Mouse (Mus musculus): Measurements from ENCODE around the gene Rab13.

Rab13 gene

GRCm38 (mm10) chr3:90213377-90213866 is at the start of gene Rab13, which contains the start of gene Rps27:
Gene Rab13, plus strand, starts transcription at chr3:90213695.
Gene Rps27, minus strand, starts transcription at chr3:90213651.
- peak; percentile 81 for DNase-seq

DNA sequence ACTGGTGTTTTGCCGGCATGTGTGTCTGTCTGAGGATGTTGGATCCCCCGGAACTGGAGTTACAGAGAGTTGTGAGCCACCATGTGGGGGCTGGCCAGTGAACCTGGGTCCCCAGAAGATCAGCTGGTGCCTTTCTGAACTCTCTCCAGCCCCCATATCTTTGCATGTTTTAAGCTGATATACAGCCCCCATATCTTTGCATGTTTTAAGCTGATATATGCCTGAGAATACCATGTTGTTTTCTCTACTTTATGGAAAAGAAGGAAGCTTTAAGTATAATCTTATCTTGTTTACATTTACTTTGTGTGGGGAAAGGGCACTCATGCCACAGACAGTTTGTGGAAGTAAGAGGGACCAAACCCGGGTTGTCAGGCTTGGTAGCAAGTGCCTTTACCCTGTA is 33.9 kb upstream of the Rab13 start:
- no peak for DNase-seq

DNA sequence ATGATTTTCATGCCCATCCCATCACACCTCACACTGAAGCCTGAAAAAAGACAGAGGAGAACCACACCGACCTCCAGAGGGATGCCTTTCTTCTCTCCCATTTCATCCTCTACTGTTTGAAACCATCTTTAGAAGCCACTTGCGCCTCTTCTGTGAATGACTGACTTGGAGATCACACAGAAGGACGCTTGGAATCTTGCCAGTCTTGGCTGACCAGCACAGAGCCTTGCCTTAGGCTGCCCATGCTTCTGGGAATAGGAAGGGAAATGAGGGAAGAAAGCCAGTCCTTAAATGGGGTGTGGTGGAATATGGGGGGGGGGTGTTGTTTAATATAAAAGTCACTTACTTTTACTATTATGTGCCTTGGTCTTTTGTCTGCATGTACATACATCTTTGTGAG is 29.9 kb upstream of the Rab13 start:
- DNase-seq: no peak

DNA sequence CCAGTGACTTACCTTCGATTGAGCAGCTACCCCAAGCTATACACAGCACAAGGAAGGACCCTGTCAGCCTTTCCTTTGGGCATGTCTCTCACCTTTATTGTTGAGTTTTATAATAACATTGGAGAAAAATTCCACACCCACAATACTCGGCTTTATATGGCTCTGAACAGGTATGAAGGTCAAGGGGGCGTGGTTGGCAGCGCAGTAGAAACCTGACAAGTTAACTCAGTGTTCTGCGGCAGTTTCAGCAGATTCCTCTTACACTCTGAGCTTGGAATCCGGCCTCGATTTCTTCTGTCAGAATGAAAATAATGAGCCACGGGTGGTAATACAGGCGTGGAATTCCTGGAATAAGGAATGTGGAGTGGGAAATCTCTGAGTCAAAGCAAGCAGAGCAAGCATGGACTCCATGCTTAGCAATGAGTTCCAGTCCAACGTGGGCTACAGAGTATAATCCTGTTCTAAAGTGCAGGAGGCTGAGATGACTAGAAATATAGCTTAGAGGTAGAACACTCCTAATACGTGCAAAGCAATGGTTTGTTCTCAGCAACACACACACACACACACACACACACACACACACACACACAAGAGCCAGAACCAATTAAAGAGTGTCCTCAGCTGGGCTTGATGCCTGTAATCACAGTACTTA is 22.5 kb upstream of the Rab13 start:
- DNase-seq: no peak

GRCm38 (mm10) chr3:90194759-90195158 is 18.7 kb upstream of the Rab13 start:
- DNase-seq: no peak

- DNase-seq: no peak
Measured at GRCm38 (mm10) chr3:90195644-90196043, 17.9 kb upstream of the Rab13 start.

DNA sequence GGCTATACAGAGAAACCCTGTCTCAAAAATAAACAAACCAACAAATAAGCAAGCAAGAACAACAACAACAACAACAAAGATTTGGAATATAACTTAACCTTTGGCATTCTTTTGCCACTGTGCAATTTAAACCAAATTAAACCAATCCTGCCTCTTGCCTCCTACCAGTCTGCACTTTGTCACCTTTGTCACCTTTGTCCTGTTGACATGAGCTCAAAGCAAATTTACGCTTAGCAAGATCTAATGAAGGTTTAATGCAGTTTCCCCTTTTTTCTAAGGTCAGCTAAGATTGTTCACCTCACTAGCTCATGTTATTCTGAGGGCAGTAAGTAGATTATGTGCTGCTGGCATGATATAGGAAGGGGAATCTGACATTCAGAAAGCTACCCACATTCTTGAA is 15.9 kb upstream of the Rab13 start:
- DNase-seq: no peak

GRCm38 (mm10) chr3:90202884-90203283 is 10.6 kb upstream of the Rab13 start:
- no peak for DNase-seq

GRCm38 (mm10) chr3:90203619-90204018 is 9.9 kb upstream of the Rab13 start:
- DNase-seq: no peak

GRCm38 (mm10) chr3:90204582-90204981 is 8.9 kb upstream of the Rab13 start:
- DNase-seq: no peak

- no peak for DNase-seq
Measured at GRCm38 (mm10) chr3:90208662-90209061, 4.8 kb upstream of the Rab13 start.

- no peak for DNase-seq
Measured at GRCm38 (mm10) chr3:90209908-90210566, 3.5 kb upstream of the Rab13 start.

DNA sequence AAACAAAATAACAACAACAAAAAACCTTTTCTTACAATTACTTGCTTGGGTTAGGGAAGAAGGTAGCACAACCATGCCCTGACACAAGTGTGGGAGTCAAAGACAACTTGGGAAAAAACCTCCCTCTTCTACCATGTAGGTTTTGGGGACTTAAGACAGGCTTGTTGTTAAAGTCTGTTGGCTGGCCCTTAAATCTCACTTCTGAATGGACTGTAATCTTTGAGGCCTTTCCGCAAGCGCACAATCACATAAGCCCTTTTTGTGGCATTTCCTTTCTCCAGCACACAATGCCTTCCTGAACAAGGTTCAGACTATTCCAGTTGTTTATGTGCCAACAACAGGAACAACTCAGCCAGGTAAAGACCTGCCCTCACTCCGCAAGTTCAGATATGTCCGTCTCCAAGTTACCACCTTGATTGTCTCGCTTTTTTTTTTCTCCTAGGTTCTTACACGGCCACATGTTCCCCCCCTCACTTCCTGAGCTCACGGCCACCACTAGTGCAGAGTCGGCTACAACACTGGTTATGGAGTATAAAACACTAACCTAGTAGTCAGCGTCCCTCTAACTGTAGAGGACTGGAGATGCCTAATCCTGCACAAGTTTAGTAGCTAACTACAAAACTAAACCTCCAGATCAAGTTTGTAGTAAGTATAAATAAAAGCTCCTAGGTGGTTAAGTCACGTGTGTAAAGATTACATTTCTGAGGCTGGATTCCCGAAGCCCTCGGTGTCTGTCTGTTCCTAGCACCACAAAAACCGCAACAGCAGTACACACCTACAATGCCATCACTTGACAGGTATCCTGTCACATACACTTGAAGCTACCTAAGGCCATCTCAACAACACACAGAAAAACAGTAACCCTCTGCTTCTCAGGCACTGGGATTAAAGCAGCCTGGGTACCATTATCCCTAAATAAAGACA is 1.8 kb upstream of the Rab13 start:
- DNase-seq: no peak

GRCm38 (mm10) chr3:90212723-90213122 is 772 bp upstream of the Rab13 start:
- no peak for DNase-seq

DNA sequence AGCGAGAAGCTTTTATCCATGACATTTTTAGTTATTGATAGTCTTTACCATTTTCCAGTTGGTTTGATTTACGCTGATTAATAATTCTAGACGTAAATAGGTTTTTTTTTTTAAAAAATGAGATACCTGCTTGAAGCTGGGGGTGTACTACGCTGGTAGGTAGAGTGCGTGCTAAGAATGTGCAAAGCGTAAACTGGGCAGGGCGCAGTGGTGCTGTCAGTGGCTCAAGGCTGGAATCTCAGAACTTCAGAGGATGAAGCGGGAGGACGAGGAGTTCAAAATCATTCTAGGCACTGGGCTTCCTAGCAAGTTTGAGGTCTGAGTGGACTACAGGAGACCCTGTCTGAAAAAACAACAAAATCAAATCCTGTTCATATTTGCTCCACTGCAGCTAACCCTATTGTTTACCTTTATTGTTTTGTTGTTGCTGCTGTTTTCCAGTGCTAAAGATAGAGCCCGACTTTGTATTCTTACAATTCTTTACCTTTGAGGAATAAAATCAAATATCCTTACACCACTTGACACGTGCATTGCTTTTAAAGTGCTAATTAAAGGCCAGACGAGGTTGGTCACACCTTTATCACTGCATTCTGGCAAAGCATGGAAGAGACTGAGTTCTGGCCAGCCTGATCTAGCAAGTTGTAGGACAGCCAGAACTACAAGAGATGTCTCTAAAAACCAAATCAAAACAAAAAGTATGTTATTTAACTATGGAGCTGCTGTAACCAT is 625 bp downstream of the Rab13 start:
- no peak for DNase-seq

- DNase-seq: no peak
Measured at GRCm38 (mm10) chr3:90215825-90216380, 2.4 kb downstream of the Rab13 start.

DNA sequence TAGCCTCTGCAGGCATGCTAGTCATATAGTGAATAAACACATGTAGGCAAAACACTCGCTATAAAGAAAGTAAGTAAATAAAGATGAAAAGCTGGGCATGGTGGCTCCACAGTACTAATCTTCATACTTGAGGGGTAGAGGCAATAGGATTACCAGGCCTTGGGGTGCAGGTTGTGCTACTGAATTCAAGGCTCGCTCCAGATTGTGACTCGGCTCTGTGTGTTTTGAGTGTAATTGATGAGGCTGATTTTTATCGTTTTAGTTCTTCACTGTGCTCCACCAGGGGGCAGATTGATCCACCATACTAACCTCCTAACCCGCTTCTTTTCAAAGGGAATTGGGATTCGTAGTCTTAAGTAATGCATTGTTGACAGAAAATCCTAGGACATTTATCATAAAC is 6.6 kb downstream of the Rab13 start:
- peak; percentile 66 for DNase-seq

DNA sequence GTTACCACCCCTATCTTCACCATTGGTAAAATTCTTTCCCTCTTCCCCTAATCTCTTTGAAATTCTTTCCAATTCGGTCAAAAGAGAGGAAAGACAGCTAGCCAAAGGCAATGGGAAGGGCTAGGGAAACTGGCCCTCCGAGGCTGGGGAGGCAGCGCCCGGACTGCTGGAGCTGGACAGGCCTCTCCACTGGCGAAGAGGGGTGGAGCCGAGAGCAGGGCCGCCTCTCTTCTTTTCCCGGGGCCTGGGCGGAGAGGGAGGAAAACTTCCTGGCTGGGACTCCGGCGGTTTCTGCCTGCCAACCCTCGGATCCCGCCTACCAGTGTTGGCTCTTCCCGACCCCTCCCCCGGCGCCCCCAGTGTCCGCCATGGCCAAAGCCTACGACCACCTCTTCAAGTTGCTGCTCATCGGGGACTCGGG is 7.0 kb downstream of the Rab13 start:
- peak; percentile 36 for DNase-seq

- DNase-seq: no peak
Measured at GRCm38 (mm10) chr3:90221123-90221522, 7.6 kb downstream of the Rab13 start.

DNA sequence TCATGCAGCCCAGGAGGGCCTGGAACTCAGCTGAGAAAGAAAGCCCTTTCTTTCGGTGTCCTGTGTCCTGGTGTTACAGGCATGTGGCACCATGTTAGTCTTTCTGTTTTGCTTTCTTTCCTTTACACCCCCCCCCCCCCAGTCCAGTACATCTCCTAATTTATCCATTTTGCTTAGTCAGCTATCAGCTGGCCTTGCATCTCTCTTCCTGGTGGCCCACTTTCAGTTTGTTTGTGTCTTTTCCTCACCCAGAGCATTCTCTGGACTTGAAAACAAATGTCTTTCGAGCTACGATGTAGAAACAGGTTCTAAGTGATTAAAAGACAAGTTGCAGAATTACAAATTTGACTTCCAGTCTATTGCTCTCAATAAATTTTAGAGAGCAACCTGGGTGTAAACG is 9.0 kb downstream of the Rab13 start:
- no peak for DNase-seq

GRCm38 (mm10) chr3:90222941-90223340 is 9.4 kb downstream of the Rab13 start:
- DNase-seq: no peak

DNA sequence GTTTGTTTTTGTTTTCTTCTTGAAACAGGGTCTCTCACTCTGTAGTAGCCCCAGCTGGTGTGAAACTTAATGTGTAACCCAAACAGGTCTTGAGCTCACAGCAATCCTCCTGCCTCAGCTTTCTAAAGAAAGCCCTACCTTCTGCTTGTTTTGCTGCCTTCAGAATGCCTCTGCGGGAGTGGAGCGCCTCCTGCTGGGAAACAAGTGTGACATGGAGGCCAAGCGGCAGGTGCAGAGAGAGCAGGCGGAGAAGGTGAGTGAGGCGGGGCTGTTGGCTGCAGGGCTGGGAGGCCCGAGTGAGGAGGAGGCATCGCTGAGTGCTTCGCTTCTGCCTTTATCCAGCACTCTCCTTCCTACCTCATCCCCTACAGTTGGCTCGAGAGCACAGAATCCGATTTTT is 10.8 kb downstream of the Rab13 start:
- DNase-seq: no peak
